Mouse (Mus musculus) left cerebral cortex, adult 11 months (tissue): ENCODE data around the gene Dap.

Experiments used
- DNase-seq: peaks from one replicate; pipeline ENCODE4 v3.0.0; 2022; ENCODE audit warnings: low spot score

Dap gene

GRCm38 (mm10) chr15:31302293-31302990 is 78.3 kb downstream of the Dap start:
- no peak for DNase-seq

GRCm38 (mm10) chr15:31304302-31304701 is 80.2 kb downstream of the Dap start:
- DNase-seq, result no peak

- DNase-seq, result no peak
Observed at GRCm38 (mm10) chr15:31305181-31305580, 81.1 kb downstream of the Dap start.

- no peak for DNase-seq
Observed at GRCm38 (mm10) chr15:31306726-31307125, 82.6 kb downstream of the Dap start.

GRCm38 (mm10) chr15:31309526-31309925 is 85.4 kb downstream of the Dap start:
- DNase-seq, result no peak

- no peak for DNase-seq
Observed at GRCm38 (mm10) chr15:31312001-31312400, 87.9 kb downstream of the Dap start.

GRCm38 (mm10) chr15:31315630-31316231 is 91.6 kb downstream of the Dap start:
- DNase-seq, result peak; percentile 75

- no peak for DNase-seq
Observed at GRCm38 (mm10) chr15:31317056-31317805, 93.1 kb downstream of the Dap start.

- DNase-seq, result no peak
Observed at GRCm38 (mm10) chr15:31318158-31318955, 94.2 kb downstream of the Dap start.

GRCm38 (mm10) chr15:31319046-31319445 is 94.9 kb downstream of the Dap start:
- no peak for DNase-seq

- DNase-seq, result no peak
Observed at GRCm38 (mm10) chr15:31320598-31321377, 96.7 kb downstream of the Dap start.

GRCm38 (mm10) chr15:31323684-31324083 is 99.6 kb downstream of the Dap start:
- no peak for DNase-seq
